Mouse (Mus musculus): Measurements from ENCODE around the gene Acss1. TPM values are rescaled to one million over a fixed set of nuclear protein-coding genes. Genes with fewer than 3 reads are reported as not detected.

The Acss1 gene
- polyA plus RNA-seq, 1 experiment: 33.4 TPM

DNA sequence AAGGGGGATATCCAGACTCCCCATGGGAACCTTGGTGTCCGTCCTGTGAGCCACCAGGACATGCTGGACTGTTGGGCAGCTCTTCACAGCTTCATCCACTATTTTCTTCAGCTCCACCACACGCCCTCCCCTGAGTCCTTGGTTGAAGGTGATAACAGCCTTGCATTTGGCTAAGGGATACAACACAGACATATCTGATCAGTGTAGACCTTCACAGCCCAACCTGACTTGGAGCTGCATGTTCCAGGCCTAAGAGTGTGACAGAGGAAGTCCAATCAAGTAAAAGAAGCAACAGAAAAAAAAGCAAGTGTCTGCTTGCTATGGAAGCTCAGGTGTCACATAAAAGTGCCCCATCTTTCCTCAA lies 29.9 kb downstream of the Acss1 start:
- DNase-seq (ENCODE audit: low read depth): no peak

DNA sequence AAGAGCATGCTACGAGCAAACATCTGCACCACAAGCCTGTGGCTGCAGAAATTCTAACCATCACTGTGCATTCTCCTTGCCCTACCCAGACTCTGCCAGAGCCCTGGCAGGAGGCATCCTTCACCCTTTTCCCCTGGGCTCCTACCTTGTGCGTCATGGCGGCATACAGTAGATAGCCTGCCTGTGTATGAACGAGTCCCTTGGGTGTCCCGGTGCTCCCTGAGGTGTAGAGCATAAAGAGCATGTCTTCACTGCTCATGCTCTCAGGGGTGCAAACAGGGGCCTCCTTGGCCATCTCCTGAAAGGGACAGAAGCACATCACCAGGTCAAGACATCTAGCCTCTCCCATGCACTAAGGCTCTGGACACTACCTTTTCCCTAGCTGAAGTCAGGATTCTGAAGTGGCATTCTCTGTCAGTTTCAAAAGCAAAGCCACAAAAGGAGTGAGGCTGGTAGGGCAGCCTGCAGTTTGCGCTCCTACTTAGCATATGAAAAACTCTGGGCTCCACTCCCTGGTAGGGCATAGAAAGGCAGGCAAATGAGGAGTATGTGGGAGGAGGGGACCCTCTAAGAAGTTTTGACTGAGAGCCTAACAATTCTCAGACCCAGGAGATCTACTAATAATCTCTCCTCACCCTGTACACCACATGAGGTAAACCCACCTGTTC lies 30.5 kb downstream of the Acss1 start:
- no peak for DNase-seq (ENCODE audit: low read depth)

DNA sequence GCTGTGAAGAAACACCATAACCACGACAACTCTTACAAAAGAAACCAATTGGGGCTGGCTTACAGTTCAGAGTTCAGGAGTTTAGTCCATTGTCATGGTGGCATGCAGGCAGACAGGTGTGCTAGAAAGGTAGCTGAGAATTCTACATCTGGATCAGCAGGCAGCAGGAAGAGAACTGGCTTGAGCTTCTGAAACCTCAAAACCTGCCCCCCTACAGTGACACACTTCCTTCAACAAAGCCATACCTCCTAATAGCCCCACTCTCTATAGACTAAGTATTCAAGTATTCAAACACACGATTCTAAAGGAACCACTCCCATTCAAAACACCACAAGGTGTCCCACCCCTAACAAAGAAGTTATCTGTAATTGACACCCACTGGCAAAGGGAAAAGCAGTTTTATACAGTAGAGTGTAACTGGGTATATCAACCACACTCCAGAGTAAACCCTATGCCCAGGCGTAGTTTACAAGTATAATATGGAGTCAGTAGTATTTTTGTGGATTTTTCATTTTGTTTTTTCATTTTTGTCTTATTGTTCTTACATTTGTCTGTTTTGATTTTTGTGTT lies 32.3 kb downstream of the Acss1 start:
- no peak for DNase-seq (ENCODE audit: low read depth)

GRCm38 (mm10) chr2:150629255-150629654 lies 39.0 kb downstream of the Acss1 start:
- DNase-seq (ENCODE audit: low read depth): no peak

DNA sequence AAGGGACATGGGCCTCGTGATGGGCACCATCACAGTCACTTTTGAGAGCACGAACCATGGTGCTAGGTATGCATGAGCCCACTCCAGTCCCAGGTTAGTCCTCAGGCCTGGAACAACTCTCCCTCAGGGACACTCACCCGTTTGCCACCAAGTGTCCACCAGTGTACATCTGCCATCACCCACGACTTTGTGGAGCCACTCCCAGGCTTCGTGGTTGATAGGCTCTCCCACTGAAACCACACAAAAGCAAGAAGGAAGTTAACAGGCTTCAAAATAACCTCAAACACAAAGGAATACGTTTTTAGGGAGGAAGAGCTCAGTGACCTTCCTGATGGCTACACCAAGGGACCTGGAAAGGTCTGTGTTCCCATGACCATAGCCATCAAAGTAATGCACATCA lies 41.2 kb downstream of the Acss1 start:
- no peak for DNase-seq (ENCODE audit: low read depth)

DNA sequence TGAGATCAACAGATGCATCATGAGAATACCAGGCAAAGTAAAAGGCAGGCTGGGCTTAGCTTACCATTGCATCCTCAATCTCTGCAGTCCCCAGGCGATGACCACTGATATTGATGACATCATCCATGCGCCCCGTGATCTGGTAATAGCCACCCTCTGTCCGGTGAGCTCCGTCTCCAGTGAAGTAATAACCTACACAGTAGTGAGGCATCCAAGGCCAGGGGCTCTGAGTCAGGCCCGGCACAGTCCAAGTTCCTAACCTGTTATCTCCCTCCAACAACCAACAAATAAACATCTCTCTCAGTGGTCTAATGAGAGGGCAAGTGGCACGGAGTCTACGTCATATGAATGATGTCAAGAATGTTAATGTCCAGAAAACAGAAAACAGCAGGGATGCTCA lies 43.4 kb downstream of the Acss1 start:
- DNase-seq (ENCODE audit: low read depth): no peak

- no peak for DNase-seq (ENCODE audit: low read depth)
These were observed 44.3 kb downstream of the Acss1 start for GRCm38 (mm10) chr2:150623957-150624356.

GRCm38 (mm10) chr2:150621698-150622097 lies 46.6 kb downstream of the Acss1 start:
- DNase-seq (ENCODE audit: low read depth): no peak

GRCm38 (mm10) chr2:150610097-150610496 lies 58.2 kb downstream of the Acss1 start:
- DNase-seq (ENCODE audit: low read depth): no peak

DNA sequence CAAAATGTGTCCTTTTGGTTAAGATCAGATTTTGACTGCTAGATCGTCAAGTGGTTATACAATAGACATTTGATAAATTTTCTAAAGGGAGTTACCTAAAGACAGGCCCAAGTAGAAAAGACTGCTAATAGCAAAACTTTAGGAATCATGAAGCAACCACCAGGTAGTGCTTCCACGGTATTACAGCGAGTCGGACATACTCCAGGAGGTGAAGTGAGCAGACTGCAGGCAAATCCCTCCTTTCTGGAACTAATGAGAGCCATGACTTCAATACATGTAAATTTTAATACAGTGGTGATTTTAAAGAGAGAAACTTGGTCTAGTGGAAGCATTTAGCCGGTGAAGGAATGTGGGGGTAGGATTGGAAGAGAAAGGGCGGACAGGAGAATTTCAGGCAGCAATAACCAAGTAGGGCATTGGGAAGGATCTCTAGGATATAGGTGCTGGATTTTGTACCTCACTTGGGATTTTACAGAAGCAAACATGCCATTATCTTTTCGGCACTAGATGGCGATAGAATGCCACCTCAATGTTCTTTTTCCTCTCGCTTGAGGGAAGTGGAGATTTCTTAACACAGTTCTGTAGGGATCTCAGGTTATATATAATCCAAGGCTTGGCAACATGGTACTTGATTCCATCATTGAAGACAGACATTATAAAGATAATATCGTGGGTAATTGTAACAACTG lies 59.3 kb downstream of the Acss1 start:
- no peak for DNase-seq (ENCODE audit: low read depth)

GRCm38 (mm10) chr2:150608087-150608799 lies 60.1 kb downstream of the Acss1 start, which contains the start of gene Apmap:
Apmap (minus strand) TSS chr2:150608567.
- no peak for DNase-seq (ENCODE audit: low read depth)

DNA sequence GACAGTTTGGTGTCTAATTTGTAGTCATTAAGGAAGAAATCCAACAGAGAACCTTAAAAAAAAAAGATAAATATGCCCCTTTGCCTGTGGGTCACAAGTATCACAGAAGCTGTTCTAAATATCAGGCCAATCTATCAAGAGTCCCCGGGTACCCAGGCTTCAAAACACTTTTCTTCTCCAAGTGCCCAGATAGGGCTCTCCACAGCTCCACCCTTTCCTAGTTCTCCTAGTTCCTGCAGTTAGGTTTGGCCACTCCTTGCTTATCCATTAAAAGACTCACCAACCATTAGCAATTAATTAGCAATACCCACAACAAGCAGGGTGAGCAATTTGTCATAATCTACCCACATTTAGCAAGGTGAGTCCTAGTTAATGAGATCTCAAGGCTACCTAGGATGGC lies 61.2 kb downstream of the Acss1 start:
- DNase-seq (ENCODE audit: low read depth): no peak

DNA sequence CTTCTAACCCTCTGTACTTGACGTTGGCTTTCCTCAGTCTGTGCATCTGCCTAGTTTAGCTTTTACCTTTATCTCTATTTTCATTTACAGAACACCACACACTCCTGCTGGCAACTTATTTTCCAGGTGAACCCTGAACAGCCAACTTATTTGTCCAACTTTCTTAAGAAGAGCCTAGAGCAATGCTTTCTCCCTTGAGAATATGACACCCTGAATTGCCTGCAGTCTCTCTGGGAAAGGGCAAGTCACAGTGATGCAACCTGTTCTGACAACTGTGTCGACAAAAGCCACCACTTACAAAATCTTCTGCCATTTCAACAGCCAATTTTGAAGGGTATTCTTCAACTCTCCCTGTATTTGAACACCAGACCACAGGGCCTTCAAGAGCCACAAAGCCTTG lies 63.5 kb downstream of the Acss1 start:
- DNase-seq (ENCODE audit: low read depth): no peak

DNA sequence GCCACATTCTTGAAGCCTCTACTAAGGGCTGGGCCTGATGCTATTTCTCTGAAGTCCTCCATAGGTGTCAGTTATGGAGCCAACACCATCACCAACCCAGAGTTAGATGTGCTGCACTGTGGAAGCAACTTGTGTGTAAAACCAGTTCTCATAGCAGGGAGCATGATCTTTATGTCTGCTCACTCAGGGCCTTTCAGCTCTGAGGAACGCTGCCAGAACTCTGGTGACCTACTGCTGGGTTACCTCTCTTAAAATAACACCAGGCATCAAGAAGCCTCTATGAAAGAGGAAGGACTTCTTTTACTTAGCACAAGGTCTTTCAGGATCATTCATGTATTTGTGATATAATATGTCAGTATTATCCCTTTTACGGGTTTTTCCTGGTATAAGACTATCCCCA lies 66.1 kb downstream of the Acss1 start:
- no peak for DNase-seq (ENCODE audit: low read depth)

DNA sequence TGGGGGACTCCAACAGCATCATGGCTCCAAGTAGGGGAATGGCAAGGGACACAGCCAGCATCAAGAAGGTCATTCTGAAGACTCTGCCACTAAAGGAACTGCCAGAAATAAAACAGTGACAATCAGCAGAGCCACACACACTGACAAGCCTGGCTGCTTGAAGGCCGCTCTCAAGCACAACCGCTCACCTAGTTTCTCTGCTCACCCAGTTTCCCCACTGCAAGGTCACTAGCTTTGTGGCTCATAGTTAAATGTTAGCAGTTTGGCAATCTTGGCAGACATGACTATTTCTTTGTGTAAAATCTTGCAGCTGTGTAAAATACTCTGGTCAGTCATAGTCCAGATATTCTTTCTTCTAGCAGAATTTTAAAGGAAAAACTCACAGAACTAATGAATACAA lies 68.0 kb downstream of the Acss1 start:
- peak; percentile 70 for DNase-seq (ENCODE audit: low read depth)

DNA sequence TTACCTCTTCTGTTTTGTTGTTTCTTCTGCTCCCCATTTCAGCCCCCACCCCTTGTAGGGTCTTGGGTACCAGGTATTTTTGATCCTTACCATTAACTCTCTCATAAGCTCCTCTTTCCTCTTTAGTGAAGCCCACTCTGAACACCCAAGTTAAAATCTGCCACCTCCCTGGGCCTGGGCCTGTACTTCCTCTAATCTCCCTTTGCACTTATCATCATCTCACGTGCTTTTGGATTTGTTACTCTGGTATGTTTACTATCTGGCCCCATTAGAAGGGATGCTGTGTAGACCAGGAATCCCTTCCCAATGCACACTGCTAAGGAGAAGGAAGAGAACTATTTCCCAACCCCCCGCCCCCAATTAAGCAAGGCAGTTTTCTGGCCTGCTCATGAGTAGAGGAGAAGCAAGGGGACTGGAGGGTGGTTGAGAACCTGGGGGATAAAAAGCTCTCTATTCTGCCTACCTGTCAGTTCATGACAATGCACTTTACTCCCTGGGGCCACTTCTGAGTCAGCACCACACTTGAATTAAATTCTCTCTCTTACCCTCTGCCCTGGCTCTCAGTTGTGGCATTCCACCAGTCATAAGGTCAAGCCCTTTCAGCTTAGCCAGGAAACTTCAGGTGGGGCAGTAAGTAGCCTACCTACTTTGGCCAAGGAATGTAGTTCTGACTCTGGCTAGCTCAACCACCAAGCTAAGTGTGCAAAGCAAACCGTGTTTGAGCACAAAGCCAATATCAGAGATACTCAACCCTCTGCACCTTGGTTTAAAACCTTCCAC lies 72.7 kb downstream of the Acss1 start:
- no peak for DNase-seq (ENCODE audit: low read depth)

DNA sequence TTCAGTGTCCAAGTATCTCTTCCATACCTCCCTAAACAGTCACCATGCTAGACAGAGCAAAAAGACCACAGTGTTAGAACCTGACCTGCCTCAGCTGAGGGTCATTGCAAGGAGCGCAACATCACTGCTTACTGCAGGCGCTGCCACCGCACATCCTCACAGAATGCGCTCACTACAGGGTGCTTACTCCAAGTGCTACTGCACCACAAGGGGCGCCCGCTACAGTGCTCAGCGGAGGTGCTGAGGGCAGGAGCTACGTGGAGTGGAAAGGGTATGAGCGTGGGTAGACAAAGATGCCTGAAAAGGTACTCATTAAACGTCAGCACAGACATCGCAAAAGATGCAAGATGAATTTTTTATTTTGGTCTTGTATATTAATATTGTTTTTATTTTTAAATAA lies 79.2 kb downstream of the Acss1 start:
- DNase-seq (ENCODE audit: low read depth): no peak

DNA sequence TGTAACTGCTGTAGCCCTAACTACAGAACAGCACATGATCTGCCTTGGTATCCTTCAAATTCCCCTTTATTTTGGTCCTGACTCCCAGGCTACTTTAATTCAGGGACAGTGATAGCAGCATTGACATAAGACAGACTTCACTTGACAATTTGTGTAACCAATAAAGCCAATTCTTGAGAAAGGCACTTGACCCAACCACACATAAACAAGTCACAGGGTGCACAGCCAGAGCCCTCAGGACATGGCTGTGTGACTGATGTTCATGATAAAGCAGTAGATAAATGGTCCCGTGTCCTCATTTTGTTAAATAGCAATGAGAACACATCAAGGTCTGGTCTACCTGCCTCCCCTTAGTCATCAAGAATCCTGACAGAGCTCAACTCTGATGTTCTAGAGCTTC lies 88.7 kb downstream of the Acss1 start:
- no peak for DNase-seq (ENCODE audit: low read depth)

DNA sequence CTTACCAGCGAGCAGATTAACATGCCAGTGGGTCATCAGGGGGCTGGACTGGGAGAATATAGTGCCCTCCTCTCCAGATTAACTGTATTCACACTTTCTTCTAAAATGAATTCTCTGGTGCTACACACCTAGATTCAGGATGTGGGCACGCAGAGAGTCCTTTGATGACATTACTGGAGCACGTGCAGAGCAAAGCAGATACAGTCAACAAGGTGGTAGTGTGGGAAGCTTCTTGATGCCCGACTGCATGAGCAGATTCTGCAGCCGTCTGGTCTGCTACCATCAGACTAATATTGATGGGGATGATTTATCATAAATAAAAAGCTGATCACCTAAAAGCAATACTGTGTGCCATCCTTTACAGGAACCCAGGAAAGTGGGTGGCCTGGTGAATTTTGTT lies 89.7 kb downstream of the Acss1 start:
- no peak for DNase-seq (ENCODE audit: low read depth)

DNA sequence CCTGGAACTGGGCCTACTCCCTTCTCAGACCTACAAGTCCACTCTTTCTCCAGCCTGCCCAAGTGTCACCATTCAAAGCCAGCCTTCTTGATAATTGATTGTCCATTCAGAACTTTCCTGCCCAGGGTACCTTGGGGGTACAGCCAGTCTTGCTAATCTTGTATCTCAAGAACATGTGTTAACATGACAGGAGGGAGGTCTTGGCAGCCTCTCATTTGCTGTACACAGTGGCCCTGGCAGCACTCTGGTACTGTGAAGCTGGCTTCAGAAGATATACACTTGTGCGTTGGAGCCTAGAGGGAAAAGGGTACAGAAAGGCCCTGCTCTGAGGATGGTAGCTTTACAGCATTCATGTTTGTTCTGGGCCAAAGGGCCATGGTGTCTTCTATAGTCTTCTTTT lies 92.0 kb downstream of the Acss1 start:
- DNase-seq (ENCODE audit: low read depth): peak; percentile 37

DNA sequence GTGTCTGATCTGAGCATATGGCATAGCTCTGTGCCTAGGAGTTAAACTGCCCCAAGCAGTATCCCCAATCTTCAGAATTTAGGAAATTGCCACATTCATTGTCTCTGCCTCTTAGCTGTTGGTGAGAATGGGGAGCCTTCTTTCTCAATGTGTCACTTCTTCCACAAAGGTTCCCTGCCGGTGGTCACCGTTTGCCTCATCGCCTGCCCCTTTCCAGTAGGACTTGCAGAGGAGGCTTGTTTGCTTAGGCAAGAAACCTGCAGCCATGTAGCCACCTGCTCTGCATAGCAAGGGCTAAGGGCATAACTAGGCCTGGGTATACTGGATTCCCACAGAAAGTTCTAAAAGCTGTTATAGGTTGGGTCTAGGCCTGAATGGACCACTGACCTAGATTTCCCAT lies 95.8 kb downstream of the Acss1 start:
- no peak for DNase-seq (ENCODE audit: low read depth)

DNA sequence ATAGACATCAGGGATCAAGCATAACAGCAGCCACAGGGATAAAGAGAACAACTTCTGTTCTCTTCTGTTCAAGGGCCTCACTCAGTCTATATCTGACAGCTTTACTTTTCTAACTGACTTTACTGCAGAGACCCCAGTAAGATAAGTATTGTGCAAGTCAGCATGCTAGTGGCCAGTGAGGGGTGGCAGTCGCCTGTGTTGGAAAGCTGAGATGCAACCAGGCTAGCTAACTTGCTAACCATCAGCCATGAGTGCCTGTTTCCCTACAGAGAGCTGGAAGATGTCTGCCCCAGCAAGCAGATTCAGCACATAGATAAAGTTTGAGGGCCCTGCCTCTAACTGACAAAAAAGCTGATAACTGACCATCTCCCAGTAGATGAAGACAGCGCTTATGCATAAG lies 97.5 kb downstream of the Acss1 start:
- no peak for DNase-seq (ENCODE audit: low read depth)

Data from gonadal fat pad, adult 2 months (tissue).